Mouse (Mus musculus): ENCODE measurements at regions not wholly inside any gene's neighbourhood (a gene's known extent, or its start where the extent isn't known, plus 50 kb on each side); places are given as distances from the start of the nearest gene placed in this dataset.
A peak's percentile ranks its signal among the peaks of the same experiment; 100 is the strongest.

DNA sequence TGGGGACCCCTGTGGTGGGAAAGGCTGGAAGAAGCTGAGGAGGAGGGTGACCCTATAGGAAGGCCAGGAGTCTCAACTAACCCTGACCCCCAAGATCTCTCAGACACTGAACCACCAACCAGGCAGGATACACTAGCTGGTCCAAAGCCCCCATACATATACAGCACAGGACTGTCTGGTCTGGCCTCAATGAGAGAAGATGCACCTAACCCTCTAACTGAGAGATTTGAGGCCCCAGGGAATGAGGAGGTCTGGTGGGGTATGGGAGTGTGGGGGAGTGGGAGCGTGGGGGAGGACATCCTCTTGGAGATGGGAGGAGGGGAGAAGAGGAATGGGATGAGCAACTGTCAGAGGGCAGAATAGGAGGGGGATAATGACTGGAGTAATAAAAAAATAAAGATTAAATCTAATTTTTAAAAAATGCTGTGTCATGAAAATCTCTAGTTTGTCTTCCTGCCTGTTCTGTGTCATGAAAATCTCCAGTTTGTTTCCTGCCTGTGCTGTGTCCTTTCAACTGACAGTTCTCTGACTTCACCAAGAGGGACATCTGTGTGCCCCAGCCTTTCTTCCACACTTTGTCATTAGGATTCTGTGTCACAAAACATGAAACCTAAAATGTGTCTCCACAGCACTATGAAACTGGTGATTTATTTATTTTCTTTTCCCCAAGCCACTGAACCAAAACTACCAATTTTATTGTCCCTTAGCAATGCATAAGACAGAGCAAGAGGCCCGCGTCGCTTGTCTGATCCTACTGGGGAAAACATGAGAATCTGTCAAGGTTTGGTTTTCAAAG, 251.2 kb upstream of the Adcy2 start:
- Histone ChIP-seq H3K27ac (ENCODE audit: insufficient read depth, low read depth, low read length, poor library complexity, severe bottlenecking) (no peak overlapping the region), H3K9ac (ENCODE audit: insufficient read depth, low read depth, low read length, poor library complexity, severe bottlenecking) (no peak overlapping the region), H3K9me3 (ENCODE audit: control insufficient read depth, insufficient read depth, low read depth, low read length) (no peaks in the 10 kb centered on the region), H3K36me3 (ENCODE audit: control insufficient read depth, insufficient read depth, low read length, poor library complexity, severe bottlenecking) (no peaks in the 10 kb centered on the region), H3K4me1 (ENCODE audit: control insufficient read depth in 2 of 2, insufficient read depth in 2 of 2, low read length in 2 of 2, poor library complexity in 1 of 2) (no peaks in the 10 kb centered on the region), H3K4me3 (ENCODE audit: insufficient read depth in 1 of 2, low read depth in 1 of 2, low read length in 2 of 2, poor library complexity in 1 of 2, severe bottlenecking in 1 of 2) (no peak overlapping the region)
- in situ Hi-C loops (cut with MboI; ENCODE audit: low sequenced_read_pairs in 2 of 2, unreplicated experiment in 2 of 2) = no loop called here
- no peak for DNase-seq (ENCODE audit: low read depth, low spot score)
- TF ChIP-seq MAFK (IDR thresholded peaks at IDR 0.05; ENCODE audit: insufficient read depth, low read depth, low read length) (peak; percentile 33; the same call in 1 of the 2 replicates), HCFC1 (IDR thresholded peaks at IDR 0.05; ENCODE audit: borderline replicate concordance, insufficient read depth, low read length) (no peak)

DNA sequence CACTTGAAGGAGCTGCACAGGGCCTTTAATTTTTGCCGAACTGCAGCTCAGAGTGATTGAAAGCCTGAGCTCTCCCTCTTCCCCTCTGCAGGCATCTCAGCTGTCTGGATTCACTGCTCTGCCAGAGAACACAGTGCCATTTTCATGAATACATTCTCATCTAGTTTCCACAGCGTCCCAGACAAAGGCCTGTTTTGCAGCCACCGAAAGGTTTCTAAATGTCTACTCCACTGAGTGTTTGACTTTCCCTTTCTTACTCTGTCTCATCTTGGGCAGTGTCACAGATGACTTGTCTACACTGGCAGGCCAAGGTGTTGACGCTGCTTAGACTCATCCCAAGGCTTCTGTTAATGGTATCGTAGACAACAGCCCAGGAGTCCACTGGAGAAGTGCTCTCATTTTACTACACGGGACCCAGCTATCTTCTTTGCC, 251.8 kb upstream of the Adcy2 start:
- TF ChIP-seq ZC3H11A (IDR thresholded peaks at IDR 0.05; ENCODE audit: borderline replicate concordance, low read depth, low read length) (no peak), HCFC1 (IDR thresholded peaks at IDR 0.05; ENCODE audit: borderline replicate concordance, insufficient read depth, low read length) (no peak), MAFK (IDR thresholded peaks at IDR 0.05; ENCODE audit: insufficient read depth, low read depth, low read length) (no peak), CHD2 (IDR thresholded peaks at IDR 0.05; ENCODE audit: low read depth, low read length) (no peak), ZNF384 (IDR thresholded peaks at IDR 0.05; ENCODE audit: low read depth, low read length) (no peak)
- Histone ChIP-seq H3K9ac (ENCODE audit: insufficient read depth, low read depth, low read length, poor library complexity, severe bottlenecking) (no peak overlapping the region), H3K4me3 (ENCODE audit: insufficient read depth in 1 of 2, low read depth in 1 of 2, low read length in 2 of 2, poor library complexity in 1 of 2, severe bottlenecking in 1 of 2) (no peak overlapping the region), H3K36me3 (ENCODE audit: control insufficient read depth, insufficient read depth, low read length, poor library complexity, severe bottlenecking) (no peaks in the 10 kb centered on the region), H3K4me1 (ENCODE audit: control insufficient read depth in 2 of 2, insufficient read depth in 2 of 2, low read length in 2 of 2, poor library complexity in 1 of 2) (no peaks in the 10 kb centered on the region), H3K27ac (ENCODE audit: insufficient read depth, low read depth, low read length, poor library complexity, severe bottlenecking) (no peak overlapping the region), H3K9me3 (ENCODE audit: control insufficient read depth, insufficient read depth, low read depth, low read length) (no peaks in the 10 kb centered on the region)
- in situ Hi-C loops (cut with MboI; ENCODE audit: low sequenced_read_pairs in 2 of 2, unreplicated experiment in 2 of 2) = no loop called here
- no peak for DNase-seq (ENCODE audit: low read depth, low spot score)

DNA sequence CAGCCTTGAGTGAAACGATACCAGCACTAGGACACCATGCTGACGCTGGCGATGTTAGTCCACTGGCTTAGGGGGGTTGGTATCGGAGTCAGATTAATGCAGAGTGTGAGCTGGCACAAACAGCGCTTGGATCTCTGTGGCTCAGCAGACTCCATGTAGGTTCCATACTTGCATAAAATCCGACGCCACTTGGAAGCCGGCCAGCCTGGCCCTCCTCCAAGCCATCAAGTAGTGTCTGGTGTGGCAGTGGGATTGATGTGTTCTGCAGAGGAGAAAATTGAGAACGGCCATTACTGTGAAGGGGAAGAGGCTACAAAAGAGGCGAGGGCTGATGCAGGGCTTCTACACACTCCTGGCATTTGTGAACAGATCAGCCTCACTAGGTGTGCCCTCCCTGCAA, 253.0 kb upstream of the Adcy2 start:
- in situ Hi-C loops (cut with MboI; ENCODE audit: low sequenced_read_pairs in 2 of 2, unreplicated experiment in 2 of 2) = no loop called here
- no peak for DNase-seq (ENCODE audit: low read depth, low spot score)
- no peak overlapping the region for H3K27ac ChIP-seq (ENCODE audit: insufficient read depth, low read depth, low read length, poor library complexity, severe bottlenecking)
- H3K9ac ChIP-seq (ENCODE audit: insufficient read depth, low read depth, low read length, poor library complexity, severe bottlenecking) = no peak overlapping the region
- H3K9me3 ChIP-seq (ENCODE audit: control insufficient read depth, insufficient read depth, low read depth, low read length) = no peaks in the 10 kb centered on the region
- no peak overlapping the region for H3K4me3 ChIP-seq (ENCODE audit: insufficient read depth in 1 of 2, low read depth in 1 of 2, low read length in 2 of 2, poor library complexity in 1 of 2, severe bottlenecking in 1 of 2)
- H3K36me3 ChIP-seq (ENCODE audit: control insufficient read depth, insufficient read depth, low read length, poor library complexity, severe bottlenecking) = no peaks in the 10 kb centered on the region
- no peaks in the 10 kb centered on the region for H3K4me1 ChIP-seq (ENCODE audit: control insufficient read depth in 2 of 2, insufficient read depth in 2 of 2, low read length in 2 of 2, poor library complexity in 1 of 2)
- no peak for TF ChIP-seq ZC3H11A (IDR thresholded peaks at IDR 0.05; ENCODE audit: borderline replicate concordance, low read depth, low read length)
- TF ChIP-seq HCFC1 (IDR thresholded peaks at IDR 0.05; ENCODE audit: borderline replicate concordance, insufficient read depth, low read length) = no peak
- TF ChIP-seq CHD2 (IDR thresholded peaks at IDR 0.05; ENCODE audit: low read depth, low read length) = no peak

- no peak for DNase-seq (ENCODE audit: low read depth, low spot score)
- Histone ChIP-seq H3K4me1 (ENCODE audit: control insufficient read depth in 2 of 2, insufficient read depth in 2 of 2, low read length in 2 of 2, poor library complexity in 1 of 2) (peaks cover 3 to 6% of the 10 kb centered on the region in 2 experiments), H3K4me3 (ENCODE audit: insufficient read depth in 1 of 2, low read depth in 1 of 2, low read length in 2 of 2, poor library complexity in 1 of 2, severe bottlenecking in 1 of 2) (no peak overlapping the region), H3K36me3 (ENCODE audit: control insufficient read depth, insufficient read depth, low read length, poor library complexity, severe bottlenecking) (no peaks in the 10 kb centered on the region), H3K9ac (ENCODE audit: insufficient read depth, low read depth, low read length, poor library complexity, severe bottlenecking) (no peak overlapping the region), H3K9me3 (ENCODE audit: control insufficient read depth, insufficient read depth, low read depth, low read length) (no peaks in the 10 kb centered on the region), H3K27ac (ENCODE audit: insufficient read depth, low read depth, low read length, poor library complexity, severe bottlenecking) (no peak overlapping the region)
- in situ Hi-C loops (cut with MboI; ENCODE audit: low sequenced_read_pairs in 2 of 2, unreplicated experiment in 2 of 2) = no loop called here
- no peak for TF ChIP-seq ZC3H11A (IDR thresholded peaks at IDR 0.05; ENCODE audit: borderline replicate concordance, low read depth, low read length)
- TF ChIP-seq CHD2 (IDR thresholded peaks at IDR 0.05; ENCODE audit: low read depth, low read length) = no peak
- TF ChIP-seq ZNF384 (IDR thresholded peaks at IDR 0.05; ENCODE audit: low read depth, low read length) = no peak
- TF ChIP-seq HCFC1 (IDR thresholded peaks at IDR 0.05; ENCODE audit: borderline replicate concordance, insufficient read depth, low read length) = no peak
- no peak for TF ChIP-seq MAFK (IDR thresholded peaks at IDR 0.05; ENCODE audit: insufficient read depth, low read depth, low read length)
Measured at GRCm38 (mm10) chr13:69260485-69260884, 261.1 kb upstream of the Adcy2 start.

GRCm38 (mm10) chr13:69260972-69261371, 261.6 kb upstream of the Adcy2 start:
- H3K9ac ChIP-seq (ENCODE audit: insufficient read depth, low read depth, low read length, poor library complexity, severe bottlenecking) = no peak overlapping the region
- H3K9me3 ChIP-seq (ENCODE audit: control insufficient read depth, insufficient read depth, low read depth, low read length) = no peaks in the 10 kb centered on the region
- TF ChIP-seq ZC3H11A (IDR thresholded peaks at IDR 0.05; ENCODE audit: borderline replicate concordance, low read depth, low read length) (no peak), ZNF384 (IDR thresholded peaks at IDR 0.05; ENCODE audit: low read depth, low read length) (no peak), MAFK (IDR thresholded peaks at IDR 0.05; ENCODE audit: insufficient read depth, low read depth, low read length) (no peak), CHD2 (IDR thresholded peaks at IDR 0.05; ENCODE audit: low read depth, low read length) (no peak), HCFC1 (IDR thresholded peaks at IDR 0.05; ENCODE audit: borderline replicate concordance, insufficient read depth, low read length) (no peak)
- in situ Hi-C loops (cut with MboI; ENCODE audit: low sequenced_read_pairs in 2 of 2, unreplicated experiment in 2 of 2) = no loop called here
- H3K36me3 ChIP-seq (ENCODE audit: control insufficient read depth, insufficient read depth, low read length, poor library complexity, severe bottlenecking) = no peaks in the 10 kb centered on the region
- no peak overlapping the region for H3K4me3 ChIP-seq (ENCODE audit: insufficient read depth in 1 of 2, low read depth in 1 of 2, low read length in 2 of 2, poor library complexity in 1 of 2, severe bottlenecking in 1 of 2)
- DNase-seq (ENCODE audit: low read depth, low spot score) = no peak
- H3K4me1 ChIP-seq (ENCODE audit: control insufficient read depth in 2 of 2, insufficient read depth in 2 of 2, low read length in 2 of 2, poor library complexity in 1 of 2) = peaks cover 3 to 6% of the 10 kb centered on the region in 2 experiments
- no peak overlapping the region for H3K27ac ChIP-seq (ENCODE audit: insufficient read depth, low read depth, low read length, poor library complexity, severe bottlenecking)

All from ES-E14 (cell line).